Mouse (Mus musculus): ENCODE data around the gene E2f2. TPM values are rescaled to one million over a fixed set of nuclear protein-coding genes. Genes with fewer than 3 reads are reported as not detected.

Gene E2f2
- total RNA-seq, 2 experiments from 2014 or later: 4.3 to 9.4 TPM

DNA sequence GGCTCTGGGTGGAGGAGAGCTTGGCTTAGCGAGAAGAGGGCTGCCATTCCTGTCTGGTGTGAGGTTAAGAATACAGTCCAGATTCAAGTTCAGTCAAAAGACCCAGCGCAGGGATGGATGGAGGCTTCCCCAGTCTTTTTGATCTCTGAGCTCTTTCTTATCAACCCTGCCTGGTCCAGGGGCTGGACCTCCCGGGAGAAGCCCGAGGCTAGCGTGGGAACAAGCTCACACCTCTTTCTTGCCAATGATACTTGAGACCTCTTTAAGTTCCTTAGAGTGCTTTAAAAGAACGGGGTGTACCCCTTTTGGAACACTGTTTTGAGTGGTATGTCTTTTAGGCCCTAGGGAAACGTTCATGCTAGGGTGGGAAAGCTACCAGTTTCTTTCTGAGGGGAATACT is 22.8 kb downstream of the E2f2 start:
- no peak for ATAC-seq (replicated peaks; ENCODE audit: poor library complexity, severe bottlenecking)

DNA sequence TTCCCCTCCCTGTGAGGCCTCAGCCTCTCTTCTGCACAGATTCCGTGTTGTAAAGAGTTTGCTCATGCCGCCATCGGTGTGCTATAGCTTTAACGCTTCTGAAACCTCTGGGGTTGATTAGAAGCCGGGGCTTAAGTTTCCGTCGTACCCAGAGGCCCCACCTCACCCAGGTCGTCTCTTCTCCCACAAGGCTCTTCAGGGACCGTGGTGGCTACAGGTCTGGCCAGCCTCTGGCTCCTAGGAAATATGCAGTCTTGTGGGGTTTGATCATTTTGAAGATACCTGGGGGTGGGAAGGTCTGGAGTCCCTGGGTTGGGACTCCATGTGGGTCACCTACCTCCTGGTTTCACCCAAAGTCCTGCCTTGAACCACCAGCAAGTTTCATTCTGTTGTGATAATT is 23.4 kb downstream of the E2f2 start:
- ATAC-seq (replicated peaks; ENCODE audit: poor library complexity, severe bottlenecking): no peak

DNA sequence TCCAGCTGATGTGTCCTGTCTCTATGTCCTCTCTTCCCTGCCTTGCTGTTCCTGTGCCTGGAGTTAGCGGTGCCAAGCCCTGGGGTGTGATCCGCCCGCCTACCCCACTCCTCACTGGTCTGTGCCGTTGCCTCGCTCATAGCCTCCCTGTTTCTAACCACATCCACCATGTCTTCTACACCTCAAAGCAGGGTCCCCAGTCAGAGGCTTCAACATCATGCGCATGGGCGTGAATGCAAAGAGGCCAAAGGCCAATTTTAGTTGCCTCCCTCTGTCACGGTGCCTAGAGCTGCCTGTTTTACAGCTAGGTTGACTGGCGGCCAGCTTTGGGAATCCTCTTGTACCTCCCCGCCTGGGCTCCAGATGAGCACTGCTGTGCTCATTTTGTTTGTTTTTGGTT is 24.0 kb downstream of the E2f2 start:
- ATAC-seq (replicated peaks; ENCODE audit: poor library complexity, severe bottlenecking): no peak

DNA sequence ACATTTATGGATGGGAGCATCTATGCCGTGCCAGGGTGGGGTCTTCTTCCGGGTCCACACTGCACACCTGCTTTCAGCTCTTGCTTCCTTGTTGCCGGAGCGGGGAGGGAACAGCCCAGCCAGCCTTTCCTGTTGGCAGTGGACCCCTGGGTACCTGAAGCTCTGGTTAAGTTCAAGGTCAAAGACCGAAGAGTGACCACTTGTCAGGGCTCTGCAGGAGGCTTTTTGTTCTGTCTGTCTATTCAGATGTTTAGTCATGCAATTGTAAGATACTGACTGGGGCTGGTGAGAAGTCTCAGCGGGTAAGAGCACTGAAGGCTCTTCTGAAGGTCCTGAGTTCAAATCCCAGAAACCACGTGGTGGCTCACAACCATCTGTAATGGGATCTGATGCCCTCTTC is 26.7 kb downstream of the E2f2 start:
- ATAC-seq (replicated peaks; ENCODE audit: poor library complexity, severe bottlenecking): no peak

DNA sequence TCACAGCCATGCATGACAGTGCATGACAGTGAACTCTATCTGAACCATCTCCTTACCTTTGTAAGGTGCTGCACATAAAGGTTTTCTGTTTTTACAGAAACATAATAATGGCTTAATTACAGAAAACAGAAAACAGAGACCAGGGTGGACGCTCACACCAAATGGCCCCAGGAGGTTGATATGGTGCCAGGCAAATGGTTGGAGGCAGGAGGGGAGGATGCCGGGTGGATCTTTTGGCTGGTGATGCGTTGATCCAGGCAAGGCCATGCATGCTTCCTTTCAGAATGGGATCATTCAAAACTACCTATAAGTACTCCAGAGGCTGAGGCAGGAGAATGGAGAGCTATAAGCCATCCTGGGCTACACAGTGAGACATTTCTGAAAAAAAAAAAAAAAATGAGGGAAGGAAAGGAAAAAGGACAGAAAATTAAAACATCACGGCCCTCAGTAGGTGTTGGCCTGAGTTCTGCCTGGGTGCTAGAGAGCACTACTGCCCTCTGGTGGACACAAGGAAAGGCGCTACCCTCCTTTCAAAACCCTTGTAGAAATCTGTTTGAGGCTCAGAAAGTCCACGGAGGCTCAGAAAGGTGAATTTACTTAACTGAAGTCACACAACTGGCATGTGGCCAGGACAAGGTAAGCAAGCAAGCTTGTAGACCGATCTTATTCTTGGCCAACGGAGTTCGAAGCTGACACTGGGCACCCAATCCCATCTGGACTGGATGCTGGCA is 27.5 kb downstream of the E2f2 start:
- ATAC-seq (replicated peaks; ENCODE audit: poor library complexity, severe bottlenecking): peak; percentile 71; the same call in 1 of the 2 replicates

DNA sequence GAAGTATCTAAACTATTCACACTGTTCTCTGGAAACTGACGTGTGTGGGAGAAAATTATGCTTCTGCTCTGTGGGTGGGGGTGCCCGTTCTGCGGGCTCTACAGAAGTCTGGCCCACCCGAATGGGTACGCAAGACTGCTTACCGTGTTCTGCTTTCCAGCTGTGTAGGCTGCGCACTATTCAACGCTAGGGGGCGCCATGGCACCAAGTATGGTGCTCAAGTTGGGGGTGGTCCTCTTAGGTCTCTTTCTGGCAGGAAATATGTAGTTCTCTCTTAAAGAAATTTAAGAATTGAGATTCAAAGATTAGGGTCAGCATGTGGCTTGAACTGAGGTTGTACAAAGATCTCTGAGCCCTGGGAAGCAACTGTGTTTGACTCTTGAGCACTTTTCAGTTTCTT is 30.3 kb downstream of the E2f2 start:
- ATAC-seq (replicated peaks; ENCODE audit: poor library complexity, severe bottlenecking): peak; percentile 31; the same call in 1 of the 2 replicates

DNA sequence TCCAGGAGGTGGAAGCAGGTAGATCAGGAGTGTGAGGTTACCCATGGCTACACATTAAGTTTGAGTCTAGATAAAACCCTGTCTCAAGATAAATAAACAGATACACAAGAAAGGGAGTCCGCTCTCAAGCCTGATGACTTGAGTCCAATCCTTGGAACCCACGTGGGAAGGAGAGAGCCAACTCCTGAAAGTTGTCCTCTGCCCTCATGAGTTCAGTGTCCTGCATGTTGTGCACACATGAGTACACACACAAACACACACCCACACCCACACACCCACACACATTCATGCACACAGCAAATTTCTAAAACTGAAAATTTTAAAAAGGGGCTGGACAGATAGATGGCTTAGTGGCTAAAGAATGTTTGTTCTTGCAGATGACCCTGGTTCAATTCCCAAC is 32.6 kb downstream of the E2f2 start:
- ATAC-seq (replicated peaks; ENCODE audit: poor library complexity, severe bottlenecking): no peak

DNA sequence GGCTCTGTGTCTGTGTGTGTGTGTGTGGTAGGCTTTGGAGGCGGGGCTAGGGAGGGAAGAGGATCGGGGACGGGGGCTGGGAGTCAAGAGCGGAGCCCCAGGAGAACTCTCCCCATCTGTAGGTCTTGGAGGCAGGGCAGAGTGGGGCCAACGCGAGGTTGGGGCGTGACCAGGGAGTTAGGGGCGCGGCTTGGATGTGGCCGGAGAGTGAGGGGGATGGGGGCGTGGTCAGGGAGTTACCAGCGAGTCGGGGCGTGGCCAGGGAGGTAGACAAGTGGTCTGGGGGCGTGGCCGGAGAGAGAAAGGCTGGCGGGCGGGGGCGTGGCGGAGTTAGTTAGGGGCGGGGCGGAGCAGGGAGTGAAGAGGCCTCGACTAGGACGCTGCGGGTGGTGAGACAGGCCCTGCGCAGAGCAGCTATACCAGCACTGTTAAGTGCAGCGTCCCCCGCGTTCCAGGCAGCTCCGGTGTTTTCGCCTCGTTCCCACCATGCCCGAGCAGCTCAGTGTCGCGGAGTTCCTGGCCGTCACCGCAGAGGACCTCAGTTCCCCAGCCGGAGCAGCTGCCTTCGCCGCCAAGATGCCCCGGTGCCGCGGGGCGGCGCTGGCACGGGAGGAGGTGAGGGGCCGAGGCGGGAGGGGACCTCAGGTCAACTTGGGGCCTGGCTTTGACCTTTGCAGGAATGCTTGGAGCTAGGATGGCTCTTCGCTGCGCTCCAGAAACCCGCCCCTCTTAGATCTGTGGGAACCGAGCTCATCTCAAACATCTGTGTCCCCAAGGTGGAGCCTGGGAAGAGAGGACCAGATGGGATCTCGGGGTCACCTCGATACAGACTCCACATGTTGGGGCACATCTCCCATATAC is 34.1 kb downstream of the E2f2 start, which contains the start of gene Asap3:
TSS of gene Asap3 (plus strand) at position 333 of the 861 bp plus-strand sequence.
- peak; percentile 94 for ATAC-seq (replicated peaks; ENCODE audit: poor library complexity, severe bottlenecking)

DNA sequence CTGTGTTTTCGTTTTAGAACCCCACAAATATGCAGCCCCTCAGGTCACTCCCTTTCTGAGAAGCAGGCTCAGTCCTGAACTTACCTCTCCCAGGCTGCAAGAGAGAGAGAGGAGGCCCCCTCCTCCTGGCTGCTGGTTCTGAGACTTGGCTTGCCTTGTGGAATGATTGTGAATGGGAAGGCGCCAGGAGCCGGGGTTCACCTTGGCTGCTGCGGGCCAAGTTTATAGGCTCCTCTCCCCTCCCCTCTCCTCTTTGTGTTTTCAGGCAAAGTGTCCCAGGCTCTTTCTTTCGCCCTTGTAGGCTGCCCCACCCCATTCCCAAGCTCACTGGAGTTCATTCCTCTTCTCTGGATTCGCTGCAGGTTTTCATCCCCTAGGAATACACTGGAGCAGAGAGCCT is 34.7 kb downstream of the E2f2 start:
- ATAC-seq (replicated peaks; ENCODE audit: poor library complexity, severe bottlenecking): no peak

DNA sequence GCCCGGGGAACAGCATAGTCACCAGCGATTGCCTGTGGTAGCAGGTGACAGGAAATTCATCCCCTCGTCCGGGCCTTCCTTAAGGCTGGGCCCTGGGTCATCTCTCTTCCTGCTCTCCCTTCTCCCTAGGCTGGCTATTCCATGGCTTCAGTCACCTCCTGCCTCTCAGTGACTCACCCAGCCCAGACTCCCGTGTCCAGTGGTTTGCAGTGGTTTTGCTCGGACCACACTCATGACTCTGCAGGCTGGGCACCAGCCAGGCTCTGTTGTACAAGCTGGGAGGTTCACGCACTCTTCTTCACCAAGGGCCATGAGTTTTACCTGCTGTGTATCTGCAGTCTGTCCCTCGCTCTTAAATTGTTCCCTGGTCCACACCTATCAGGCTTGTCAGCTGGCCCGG is 38.7 kb downstream of the E2f2 start:
- no peak for ATAC-seq (replicated peaks; ENCODE audit: poor library complexity, severe bottlenecking)

DNA sequence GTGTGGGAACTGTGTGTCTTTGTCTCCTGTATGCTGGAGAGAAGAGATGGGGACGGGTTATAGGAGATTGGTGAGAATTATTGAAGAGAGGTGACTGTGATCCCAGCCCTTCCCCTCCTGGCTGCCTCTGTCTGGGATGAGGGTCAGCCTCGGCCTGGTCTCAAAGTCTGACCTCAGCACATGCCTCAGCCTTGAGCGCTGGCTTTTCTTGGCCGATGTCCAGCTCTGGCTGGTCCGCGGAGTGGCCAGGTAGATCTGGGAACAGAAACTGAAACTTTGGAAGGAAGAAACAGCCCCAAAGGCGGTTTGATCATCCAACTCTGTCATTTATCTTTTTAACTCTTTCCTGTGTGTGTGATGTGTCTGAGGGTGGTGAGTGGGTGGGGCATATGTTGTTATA is 41.4 kb downstream of the E2f2 start:
- no peak for ATAC-seq (replicated peaks; ENCODE audit: poor library complexity, severe bottlenecking)

DNA sequence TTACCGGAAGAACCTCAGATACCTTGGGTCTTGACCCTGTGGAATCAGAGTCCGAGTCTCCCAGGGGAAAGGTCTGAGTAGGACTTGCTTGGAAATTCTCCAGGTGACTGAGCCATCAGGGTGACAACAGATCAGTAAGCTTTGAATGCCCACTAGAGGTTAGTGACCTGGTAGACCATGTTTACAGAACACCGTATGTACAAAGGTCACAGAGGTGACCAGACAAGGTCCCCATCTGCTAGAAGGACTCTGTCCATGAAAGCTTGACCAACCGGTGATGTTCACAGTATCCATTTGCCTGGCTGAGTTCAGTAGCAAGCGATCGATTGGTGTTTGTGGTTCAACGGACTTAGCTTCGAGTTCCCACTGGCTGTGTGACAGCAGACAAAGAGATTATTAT is 42.6 kb downstream of the E2f2 start:
- ATAC-seq (replicated peaks; ENCODE audit: poor library complexity, severe bottlenecking): no peak

DNA sequence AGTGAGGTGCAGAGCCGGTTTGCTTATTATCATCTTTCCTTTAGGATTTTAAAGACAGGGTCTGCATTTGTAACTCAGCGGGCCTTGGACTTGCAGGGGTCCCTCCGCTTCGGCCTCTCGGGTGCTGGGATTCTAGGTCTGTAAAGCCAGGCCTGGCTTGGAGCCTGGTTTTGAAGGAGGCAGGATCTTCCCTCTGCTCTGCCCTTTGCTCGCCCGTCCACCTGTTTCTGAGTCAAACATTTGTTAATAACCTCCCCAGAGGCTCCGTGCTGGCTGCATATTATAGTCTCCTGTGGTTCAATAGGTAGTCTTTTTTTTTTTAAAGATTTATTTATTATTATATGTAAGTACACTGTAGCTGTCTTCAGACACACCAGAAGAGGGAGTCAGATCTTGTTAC is 43.4 kb downstream of the E2f2 start:
- ATAC-seq (replicated peaks; ENCODE audit: poor library complexity, severe bottlenecking): no peak

DNA sequence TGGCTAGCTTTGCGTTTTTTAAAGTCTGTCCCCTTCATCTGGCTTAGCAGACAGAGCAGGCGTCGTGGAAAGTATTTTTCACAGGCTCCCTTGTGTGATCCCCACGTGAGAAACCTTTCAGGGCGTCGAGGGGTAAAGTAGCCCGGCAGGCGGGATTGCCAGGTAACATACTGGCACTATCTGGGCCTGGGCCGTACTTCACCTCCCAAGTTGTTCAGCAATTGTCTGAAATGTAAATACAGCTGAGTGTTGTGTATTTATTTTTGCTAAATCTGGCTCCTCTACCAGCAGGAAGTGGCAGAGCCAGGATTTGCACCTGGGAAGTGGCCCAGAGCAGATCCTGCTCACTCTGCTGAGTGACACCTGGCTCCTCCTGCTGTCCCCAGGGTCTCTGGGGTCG is 44.9 kb downstream of the E2f2 start:
- ATAC-seq (replicated peaks; ENCODE audit: poor library complexity, severe bottlenecking): no peak

DNA sequence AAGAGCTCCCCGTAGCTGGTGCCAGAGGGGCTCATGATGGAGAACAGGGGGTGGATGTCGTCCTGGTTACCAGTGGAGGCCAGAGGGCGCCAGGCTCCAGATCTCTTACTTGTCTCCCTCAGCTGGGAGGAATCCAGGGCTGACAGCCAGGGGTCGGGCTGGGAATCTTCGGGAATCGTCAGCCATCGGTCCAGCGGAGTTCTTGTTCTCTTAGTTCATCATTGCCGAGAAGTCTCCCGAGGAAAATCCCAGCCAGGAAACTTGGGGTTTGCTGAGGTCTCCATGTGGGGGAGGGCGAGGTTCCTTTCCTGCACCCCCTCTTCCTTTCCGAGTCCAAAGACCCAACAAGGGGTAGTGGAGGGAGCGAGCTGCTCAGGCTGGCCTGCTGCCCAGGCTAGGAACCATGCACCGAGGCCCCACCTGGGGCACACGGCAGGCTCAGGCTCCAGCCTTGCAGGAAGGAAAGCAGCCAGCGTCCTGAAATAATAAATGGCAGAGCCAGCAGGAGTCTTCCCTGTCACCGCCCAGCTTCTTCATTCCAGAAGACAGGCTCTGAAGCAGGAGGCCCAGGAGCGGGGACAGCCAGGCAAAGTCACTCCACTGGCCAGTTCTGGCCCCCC is 46.5 kb downstream of the E2f2 start:
- no peak for ATAC-seq (replicated peaks; ENCODE audit: poor library complexity, severe bottlenecking)

DNA sequence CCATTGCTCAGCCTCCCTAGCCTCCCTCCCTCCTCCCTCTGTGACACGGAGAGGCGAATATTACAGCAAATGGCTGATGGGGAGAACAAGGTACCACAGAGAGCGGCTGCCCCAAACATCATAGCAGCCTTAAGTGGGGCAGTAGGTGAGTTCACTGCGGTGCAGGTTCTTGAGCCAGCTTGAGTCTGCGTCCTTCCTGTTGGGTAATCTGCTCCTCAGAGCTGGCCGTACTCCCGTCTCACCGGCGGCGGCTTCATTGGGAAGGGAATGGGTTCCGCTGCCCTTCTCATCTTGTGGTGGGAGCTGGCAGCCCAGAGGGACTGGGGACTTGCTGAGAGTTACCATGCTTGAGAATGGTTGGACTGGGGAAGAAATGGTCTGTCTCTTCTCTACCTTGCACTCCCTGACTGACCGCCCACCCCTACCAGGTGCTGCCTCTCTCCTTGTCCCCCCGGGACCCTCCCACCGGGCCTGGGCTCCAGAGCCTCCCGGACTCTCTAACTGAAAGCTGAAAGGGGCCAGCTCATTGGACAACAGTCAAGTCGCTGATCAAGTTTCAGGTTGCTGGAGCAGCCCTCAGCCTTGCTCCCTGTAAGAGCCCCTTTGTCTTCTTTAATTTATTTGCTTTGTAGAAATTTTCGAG is 48.1 kb downstream of the E2f2 start:
- ATAC-seq (replicated peaks; ENCODE audit: poor library complexity, severe bottlenecking): 0 out of 2 replicates have a peak, but pooled peaks have one; percentile 40

DNA sequence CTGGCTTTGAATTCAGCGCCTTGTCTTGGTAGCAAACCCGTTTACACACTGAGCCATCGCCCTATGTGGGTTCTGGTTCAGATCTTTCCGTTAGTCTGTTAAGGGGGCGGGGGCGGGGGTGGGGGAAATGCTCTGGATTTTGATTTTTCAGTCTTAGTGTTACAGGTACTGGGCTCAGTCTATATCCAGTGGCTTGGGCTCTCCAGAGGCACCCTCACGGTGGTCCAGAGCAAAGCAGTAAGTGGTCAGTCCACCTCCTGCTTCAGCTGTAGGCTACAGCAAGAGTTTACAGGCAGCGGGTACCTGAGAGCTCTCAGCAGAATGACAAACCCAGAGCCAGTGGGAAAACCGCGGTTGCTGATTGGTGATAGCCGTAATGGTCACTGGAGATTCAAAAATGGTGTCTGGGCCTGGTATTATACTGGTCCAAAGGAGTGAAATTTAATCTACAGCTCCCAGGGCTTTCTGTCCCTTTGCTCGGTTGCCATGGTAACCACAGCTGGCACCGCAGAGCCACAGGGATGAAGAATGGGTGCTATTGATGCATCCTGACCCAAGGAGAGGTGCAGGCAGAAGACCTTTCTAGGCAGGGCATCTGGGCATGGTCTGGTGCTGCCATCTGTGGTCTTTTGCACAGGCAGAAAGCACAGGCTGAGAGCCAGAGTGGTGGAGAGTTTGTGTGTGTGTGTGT is 51.5 kb downstream of the E2f2 start:
- ATAC-seq (replicated peaks; ENCODE audit: poor library complexity, severe bottlenecking): no peak

DNA sequence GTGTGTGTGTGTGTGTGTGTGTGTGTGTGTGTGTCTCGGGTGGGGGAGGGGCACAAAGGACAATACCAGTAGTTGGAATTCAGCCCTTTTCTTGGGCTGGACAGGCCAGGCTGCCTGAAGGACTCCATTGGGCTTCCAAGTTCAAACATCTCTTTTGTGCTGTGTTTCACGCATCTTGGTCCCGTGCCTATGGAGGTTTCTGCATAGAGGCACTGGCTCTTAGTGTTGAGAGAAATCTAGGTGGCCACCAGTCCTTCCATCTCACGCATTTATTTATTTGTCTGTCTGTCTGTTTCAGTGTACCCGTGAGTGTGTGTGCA is 52.0 kb downstream of the E2f2 start:
- ATAC-seq (replicated peaks; ENCODE audit: poor library complexity, severe bottlenecking): no peak

DNA sequence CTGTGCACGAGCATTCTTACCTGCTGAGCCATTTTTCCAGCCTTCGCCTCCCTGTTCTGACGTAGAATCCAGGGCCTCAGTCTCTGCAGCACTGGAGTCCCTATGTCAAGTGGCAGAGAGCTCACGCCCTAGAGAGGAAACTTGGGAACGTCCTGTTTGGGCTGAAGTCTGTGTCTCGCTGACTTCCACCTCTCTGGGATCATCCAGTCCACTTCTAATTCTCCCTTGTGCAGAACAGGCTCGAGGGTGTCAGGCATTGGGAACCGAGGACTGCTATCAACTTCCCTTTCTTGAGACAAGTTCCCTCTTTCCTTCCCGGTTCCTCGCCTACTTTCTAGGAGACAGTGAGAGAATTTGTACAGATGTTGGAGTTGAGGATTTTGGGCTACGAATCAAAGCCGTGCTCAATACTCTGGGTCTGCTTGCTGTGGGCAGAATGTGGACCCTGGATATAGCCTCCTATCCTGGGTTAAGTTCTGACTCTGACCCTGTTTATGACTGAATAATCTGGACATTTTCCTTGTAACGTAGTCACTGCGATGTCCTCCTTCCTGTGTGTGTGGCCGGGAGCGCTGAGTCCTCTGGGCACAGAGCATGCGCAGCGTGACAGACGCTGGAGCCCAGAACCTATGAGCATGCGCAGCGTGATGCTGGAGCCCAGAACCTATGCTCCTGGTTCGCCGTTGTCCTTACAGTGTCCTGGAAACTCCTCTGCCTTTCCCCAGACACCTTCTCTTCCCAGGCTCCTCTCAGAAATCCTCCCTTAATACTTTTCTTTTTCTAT is 52.7 kb downstream of the E2f2 start:
- ATAC-seq (replicated peaks; ENCODE audit: poor library complexity, severe bottlenecking): peak; percentile 58

DNA sequence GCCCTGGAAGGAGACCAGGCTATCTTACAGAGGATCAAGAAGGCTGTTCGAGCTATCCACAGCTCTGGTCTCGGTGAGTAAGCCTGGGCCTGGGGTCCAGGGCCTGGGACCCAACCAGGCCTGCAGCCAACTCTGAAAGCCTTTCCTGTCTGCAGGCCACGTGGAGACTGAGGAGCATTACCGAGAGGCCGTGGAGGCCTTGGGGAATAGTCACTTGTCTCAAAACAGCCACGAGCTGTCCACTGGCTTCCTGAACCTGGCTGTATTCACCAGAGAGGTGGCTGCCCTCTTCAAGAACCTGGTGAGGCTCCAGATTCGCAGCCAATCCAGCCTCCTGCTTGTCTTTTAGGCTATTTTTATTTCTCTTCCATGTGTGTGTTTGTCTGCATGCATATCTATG is 55.2 kb downstream of the E2f2 start:
- ATAC-seq (replicated peaks; ENCODE audit: poor library complexity, severe bottlenecking): no peak
